Mouse (Mus musculus) cerebellum, adult 2 months (tissue): ENCODE measurements around the gene Ptprcap. TPM values are rescaled to one million over a fixed set of nuclear protein-coding genes. Genes with fewer than 3 reads are reported as not detected.

Experiments used
- DNase-seq, 2 experiments: peaks; one replicate each; pipeline ENCODE4 v3.0.0; 2021
- H3K27ac ChIP-seq: fragments of 200-500 bp; 2 replicates; pipeline ENCODE4 v1.5.1; 2012; ENCODE audit warnings: low read length, control low read depth, inconsistent platforms; ENCODE audit not compliant: insufficient read depth
- H3K27me3 ChIP-seq: fragments of 200-500 bp; 2 replicates; pipeline ENCODE4 v1.6.1; 2012; ENCODE audit warnings: inconsistent platforms, mild to moderate bottlenecking, low read length, moderate library complexity; ENCODE audit not compliant: control insufficient read depth, insufficient read depth
- H3K4me1 ChIP-seq: fragments of 200-500 bp; 2 replicates; pipeline ENCODE4 v1.6.1; 2011; ENCODE audit warnings: low read length; ENCODE audit not compliant: control insufficient read depth, insufficient read depth
- H3K4me3 ChIP-seq: fragments of 200-500 bp; replicated peaks from 2 replicates; pipeline ENCODE3; 2011; ENCODE audit warnings: mild to moderate bottlenecking, low read depth, low read length, control low read depth; ENCODE audit not compliant: insufficient read depth
- CTCF ChIP-seq: fragments of 200-500 bp; IDR thresholded peaks from 2 replicates; pipeline ENCODE4 v1.5.1; 2011; ENCODE audit warnings: low read depth, mild to moderate bottlenecking, control low read depth, low read length, moderate library complexity, borderline replicate concordance; ENCODE audit not compliant: insufficient read depth
- POLR2A ChIP-seq: fragments of 200-500 bp; IDR thresholded peaks from 2 replicates; pipeline ENCODE4 v1.6.1; 2011; ENCODE audit warnings: low read length, control low read depth, borderline replicate concordance; ENCODE audit not compliant: insufficient read depth
- WGBS: fragments of 180-500 bp; shearing (Covaris S2); methylation state at CpG from one replicate; pipeline ENCODE4 v1.1.7; 2018; 5-methylcytosine and 5-hydroxymethylcytosine counted together
- polyA plus RNA-seq: library from polyadenylated mRNA; depleted of rRNA; stranded (reverse); fragments of >200 nt; gene quantifications from 2 replicates; pipeline ENCODE4 v1.2.3, GENCODE M21; 2012

Ptprcap gene
- polyA plus RNA-seq, 1 experiment, result 0.98 TPM

DNA sequence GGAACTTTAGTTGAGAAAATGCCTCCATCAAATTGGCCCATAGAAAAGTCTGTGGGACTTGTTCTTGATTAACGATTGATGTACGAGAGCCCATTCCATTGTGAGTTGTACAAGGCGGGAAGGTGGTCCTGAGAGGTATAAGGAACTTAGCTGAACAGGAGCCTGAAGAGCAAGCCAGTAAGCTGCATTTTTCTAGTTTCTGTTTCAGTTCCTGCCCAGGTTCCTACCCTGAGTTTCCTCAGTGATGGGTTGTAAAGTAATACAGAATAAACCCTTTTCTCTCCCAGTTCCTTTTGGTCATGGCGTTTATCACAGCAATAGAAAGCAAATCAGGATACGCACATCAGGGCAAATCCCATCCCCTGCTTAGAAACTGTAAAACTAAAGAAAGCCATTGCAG is 15.5 kb upstream of the Ptprcap start:
- Histone ChIP-seq H3K27ac (no peak overlapping the region), H3K27me3 (no peaks in the 10 kb centered on the region), H3K4me1 (no peaks in the 10 kb centered on the region), H3K4me3 (no peak overlapping the region)
- no peak for TF ChIP-seq POLR2A
- TF ChIP-seq CTCF, result no peak
- WGBS, result 88% methylated on average over 5 of the region's 5 CpGs
- DNase-seq, result no peak

DNA sequence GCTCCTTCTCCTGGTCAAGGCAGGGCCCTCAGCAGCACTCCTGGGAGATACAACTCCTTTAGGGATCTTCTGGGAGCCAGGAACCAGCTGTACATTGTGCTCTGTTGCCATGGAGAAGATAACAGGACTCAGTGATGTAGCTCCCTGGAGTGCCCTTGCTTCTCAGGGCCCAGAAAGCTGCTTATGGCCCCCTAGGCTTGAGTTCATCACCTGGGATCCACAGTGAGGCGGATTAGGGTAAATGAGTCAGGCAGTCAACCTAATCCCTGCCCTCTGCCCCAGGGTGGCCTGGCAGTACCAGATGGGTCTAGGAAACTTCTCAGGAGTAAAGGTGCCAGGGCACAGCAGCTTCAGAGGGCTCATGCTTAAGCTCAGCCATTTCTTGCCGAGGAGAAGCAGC is 14.0 kb upstream of the Ptprcap start, which contains the start of gene Gpr152:
Gene Gpr152, plus strand, starts transcription at position 342 of the 400 bp plus-strand sequence.
- Histone ChIP-seq H3K27me3 (no peaks in the 10 kb centered on the region), H3K27ac (no peak within 1 kb of the TSS), H3K4me1 (no peaks in the 10 kb centered on the region), H3K4me3 (no peak within 1 kb of the TSS)
- no peak for TF ChIP-seq POLR2A
- TF ChIP-seq CTCF, result no peak
- 72% methylated on average over 2 of the region's 2 CpGs for WGBS
- no peak for DNase-seq

DNA sequence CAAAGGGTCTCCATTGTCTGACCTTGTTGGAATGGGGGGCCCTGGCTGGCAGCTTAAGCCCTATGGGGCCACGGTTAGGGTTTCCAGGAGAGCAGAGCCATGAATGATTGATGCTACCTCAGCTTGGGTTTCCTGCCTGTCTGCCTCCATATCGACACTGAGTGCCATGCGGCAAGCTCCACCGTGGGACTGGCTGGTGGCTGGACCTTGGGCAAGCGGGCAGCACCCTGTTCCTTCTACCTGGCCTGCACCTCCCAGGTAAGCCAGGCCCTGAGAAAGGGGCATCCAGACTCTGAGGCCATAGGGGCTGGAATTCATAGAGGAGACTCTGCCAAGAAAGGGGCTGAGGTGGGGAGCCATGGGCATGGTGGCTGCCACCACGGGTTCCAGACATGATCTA is 13.3 kb upstream of the Ptprcap start:
- Histone ChIP-seq H3K27me3 (no peaks in the 10 kb centered on the region), H3K4me3 (no peak overlapping the region), H3K4me1 (no peaks in the 10 kb centered on the region), H3K27ac (no peak overlapping the region)
- 76% methylated on average over 6 of the region's 6 CpGs for WGBS
- TF ChIP-seq POLR2A, result no peak
- TF ChIP-seq CTCF, result no peak
- no peak for DNase-seq

DNA sequence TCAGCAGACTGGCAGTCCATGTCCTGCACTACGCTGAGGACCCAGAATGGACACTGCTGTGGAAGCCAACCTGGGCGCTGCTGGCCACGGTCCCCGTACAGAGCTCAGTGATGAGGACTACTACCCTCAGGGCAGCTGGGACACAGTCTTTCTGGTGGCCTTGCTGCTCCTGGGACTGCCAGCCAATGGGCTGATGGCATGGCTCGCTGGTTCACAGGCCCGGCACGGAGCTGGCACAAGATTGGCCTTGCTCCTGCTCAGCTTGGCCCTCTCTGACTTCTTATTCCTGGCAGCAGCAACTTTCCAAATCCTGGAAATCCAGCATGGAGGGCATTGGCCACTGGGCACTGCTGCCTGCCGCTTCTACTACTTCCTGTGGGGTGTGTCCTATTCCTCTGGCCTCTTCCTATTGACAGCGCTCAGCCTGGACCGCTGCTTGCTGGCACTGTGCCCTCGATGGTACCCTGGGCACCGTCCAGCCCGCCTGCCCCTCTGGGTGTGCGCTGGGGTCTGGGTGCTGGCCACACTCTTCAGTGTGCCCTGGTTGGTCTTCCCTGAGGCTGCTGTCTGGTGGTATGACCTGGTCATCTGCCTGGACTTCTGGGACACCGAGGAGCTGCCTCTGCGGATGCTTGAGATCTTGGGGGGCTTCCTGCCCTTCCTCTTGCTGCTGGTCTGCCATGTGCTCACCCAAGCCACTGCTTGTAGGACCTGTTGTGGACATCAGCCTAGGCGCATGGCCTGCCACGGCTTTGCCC is 10.8 kb upstream of the Ptprcap start:
- H3K4me3 ChIP-seq, result no peak overlapping the region
- no peak overlapping the region for H3K27ac ChIP-seq
- TF ChIP-seq POLR2A (no peak), CTCF (no peak)
- DNase-seq, result peak in 1 of 2 experiments; percentile 29
- peaks cover 10% of the 10 kb centered on the region for H3K4me1 ChIP-seq
- 42% methylated on average over 18 of the region's 18 CpGs for WGBS
- H3K27me3 ChIP-seq, result no peaks in the 10 kb centered on the region

DNA sequence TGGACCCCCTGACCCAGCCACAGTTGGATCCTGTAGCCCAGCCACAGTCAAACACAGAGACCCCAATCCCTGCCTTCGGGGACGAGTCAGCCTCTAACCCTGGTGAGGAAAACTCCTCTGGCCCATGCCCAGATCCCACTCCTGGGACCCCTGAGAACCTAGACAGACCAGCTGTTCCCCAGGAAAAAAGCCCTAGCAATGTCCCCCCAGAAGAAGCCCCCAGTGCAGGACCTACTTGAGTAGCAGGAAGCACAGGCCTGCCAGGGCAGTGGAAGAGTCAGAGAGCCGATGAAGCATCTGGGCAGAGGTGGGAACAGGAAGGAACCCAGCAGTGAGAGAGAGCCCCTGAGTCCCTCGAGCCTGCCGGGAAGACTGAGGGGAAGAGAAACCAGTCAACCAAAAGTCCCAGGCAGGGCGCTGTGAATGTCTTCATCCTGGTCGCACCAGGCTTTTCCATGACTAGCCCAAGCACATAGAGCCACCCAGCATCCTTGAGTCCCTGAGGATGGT is 9.6 kb upstream of the Ptprcap start, which contains the start of gene Cabp4:
Gene Cabp4, minus strand, starts transcription at position 275 of the 510 bp plus-strand sequence.
- no peak for TF ChIP-seq POLR2A
- TF ChIP-seq CTCF, result no peak
- no peak within 1 kb of the TSS for H3K27ac ChIP-seq
- peaks cover 15% of the 10 kb centered on the region for H3K4me1 ChIP-seq
- H3K4me3 ChIP-seq, result no peak within 1 kb of the TSS
- WGBS, result 77% methylated on average over 7 of the region's 7 CpGs
- DNase-seq, result no peak
- no peaks in the 10 kb centered on the region for H3K27me3 ChIP-seq

DNA sequence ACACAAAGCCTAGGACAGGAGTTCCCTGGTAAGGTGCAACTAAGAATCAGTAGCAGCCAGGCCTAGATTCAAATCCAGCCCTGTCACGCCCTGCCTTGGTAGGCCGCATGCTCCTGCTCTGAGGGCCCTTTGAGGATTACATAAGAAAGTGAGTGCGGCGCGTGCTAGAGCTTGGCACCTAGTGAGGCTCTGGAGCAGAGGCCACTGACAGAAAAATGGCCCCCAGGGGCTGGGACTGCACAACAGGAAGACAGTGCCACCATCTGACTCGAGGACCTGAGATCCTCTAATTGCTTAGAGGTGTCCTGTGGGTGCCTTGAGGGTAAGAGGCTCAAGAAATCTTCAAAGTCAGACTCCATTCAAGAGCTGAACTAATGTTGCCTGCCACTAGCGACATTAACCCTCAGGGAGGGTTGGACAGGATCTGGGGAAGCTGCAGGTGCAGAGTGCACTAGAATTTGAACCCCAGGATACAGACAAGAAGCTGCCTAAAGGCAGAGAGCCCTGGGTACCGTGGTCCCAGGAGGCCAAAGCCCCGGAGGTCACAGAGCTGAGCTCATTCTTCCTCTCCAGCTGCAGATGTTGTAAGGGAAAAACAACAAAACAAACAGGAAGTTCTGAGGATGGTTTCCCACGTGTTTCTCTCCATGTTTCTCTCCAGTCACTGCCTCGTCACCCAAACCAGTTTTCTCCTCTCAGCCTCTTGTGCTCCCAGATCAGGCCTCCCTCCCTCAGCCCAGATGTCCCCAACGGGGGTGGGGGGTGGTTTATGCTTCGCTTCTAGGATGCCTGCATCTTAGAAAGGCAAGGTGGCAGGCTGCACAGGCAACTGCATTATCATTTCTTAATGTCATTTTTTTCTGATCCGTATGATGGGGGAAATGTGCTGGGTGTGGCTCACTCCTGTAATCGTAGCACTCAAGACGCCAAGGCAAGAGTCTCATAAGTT is 8.6 kb upstream of the Ptprcap start:
- DNase-seq, result no peak
- Histone ChIP-seq H3K4me3 (no peak overlapping the region), H3K27ac (no peak overlapping the region), H3K27me3 (no peaks in the 10 kb centered on the region), H3K4me1 (peaks cover 20% of the 10 kb centered on the region)
- no peak for TF ChIP-seq POLR2A
- 87% methylated on average over 16 of the region's 16 CpGs for WGBS

DNA sequence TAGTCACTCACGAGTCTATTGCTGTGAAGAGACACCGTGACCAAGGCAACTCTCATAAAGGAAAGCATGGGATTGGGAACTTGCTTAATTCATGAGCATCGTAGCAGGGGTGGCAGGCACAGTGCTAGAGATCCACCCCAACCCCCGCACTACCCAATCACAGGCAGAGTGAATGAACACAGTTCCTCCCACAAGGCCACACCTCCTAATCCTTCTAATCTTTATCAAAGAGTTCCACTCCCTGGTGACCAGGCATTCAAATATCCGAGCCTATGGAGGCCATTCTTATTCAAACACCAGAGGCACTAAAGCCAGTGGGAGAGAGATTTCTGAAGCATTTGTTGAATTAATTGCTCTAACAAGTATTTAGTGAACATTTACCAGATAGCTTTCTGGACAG is 7.5 kb upstream of the Ptprcap start:
- H3K4me3 ChIP-seq, result no peak overlapping the region
- peaks cover 25% of the 10 kb centered on the region for H3K4me1 ChIP-seq
- H3K27ac ChIP-seq, result no peak overlapping the region
- TF ChIP-seq POLR2A (no peak), CTCF (no peak)
- WGBS, result 93% methylated on average over 5 of the region's 5 CpGs
- DNase-seq, result no peak
- no peaks in the 10 kb centered on the region for H3K27me3 ChIP-seq
